Mouse (Mus musculus) left cerebral cortex, postnatal 25 days (tissue): ENCODE data around the gene Ptprm. TPM values are rescaled to one million over a fixed set of nuclear protein-coding genes. Genes with fewer than 3 reads are reported as not detected.
A peak's percentile ranks its signal among the peaks of the same experiment; 100 is the strongest.

Source experiments
- DNase-seq, 2 experiments: peaks; one replicate each; pipeline ENCODE4 v3.0.0; 2022; ENCODE audit warnings: low spot score in 2 of 2, mixed read lengths in 1 of 2
- intact Hi-C: fragments of 180-260 bp; cut with DNase I; formaldehyde crosslinking; loops from one replicate; pipeline ENCODE4 v1.15.1; 2025
- total RNA-seq, 2 experiments: library from RNA; stranded (reverse); gene quantifications; 2 replicates each; pipeline ENCODE4 v1.2.3; 2021

The Ptprm gene
- total RNA-seq, 2 experiments from 2014 or later, result 31.6 to 37.3 TPM

DNA sequence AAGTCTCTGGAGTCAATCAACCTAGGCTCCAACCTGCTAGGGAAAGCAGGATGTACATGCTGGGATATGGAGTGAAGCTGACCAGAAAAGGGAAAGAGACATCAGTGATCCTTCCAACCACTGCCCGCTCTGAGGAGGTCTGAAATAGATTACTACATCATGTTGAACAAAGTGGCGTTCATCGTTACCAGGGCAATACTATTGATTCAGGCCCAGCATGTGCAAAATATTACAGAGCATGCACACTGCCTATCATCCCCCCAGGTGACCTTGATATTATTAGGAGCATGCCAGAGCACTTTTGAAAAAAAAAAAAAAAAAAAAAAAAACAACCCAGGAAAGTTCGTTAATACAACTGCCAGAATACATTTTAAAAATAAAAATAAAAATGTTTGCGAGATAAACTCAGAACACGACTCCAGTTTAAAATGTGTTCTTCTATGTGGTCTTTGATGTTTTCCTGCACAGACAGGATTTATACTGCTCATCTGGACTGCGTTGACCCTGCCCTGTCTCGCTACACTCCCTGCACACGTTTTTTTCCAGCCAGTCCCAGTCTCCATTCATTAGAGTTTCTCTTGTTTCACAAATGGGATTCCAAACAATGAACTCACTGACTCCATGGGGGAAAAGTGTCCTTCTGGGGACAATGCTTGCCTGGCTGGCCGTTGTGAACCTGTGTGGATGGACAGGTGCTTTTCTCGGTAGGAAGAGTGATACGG, 111.3 kb downstream of the Ptprm start:
- no peak for DNase-seq
- intact Hi-C loops, result no loop called here

- DNase-seq, result no peak
- intact Hi-C loops, result no loop called here
Measured at GRCm38 (mm10) chr17:67241951-67242773, 112.1 kb downstream of the Ptprm start.

- no peak for DNase-seq
- intact Hi-C loops, result no loop called here
Measured at GRCm38 (mm10) chr17:67238866-67239265, 115.4 kb downstream of the Ptprm start.

DNA sequence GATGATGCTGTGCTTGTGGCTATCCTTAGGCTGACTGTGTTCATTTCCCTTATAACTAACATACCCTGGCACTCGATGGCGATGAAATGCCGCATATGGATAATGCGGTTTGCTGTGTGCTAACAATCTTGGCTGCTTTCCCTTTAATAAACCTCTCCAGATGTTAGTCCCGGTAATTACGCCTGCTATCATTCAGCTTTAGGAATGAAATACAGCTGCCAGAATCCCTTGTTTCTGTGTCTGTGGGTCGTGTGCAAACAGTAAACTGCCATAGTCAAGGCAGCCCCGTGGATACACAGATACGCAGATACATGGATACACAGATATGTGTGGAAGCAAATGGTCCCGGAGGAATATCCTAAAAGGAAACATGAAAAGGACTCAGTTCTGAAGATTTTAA, 116.8 kb downstream of the Ptprm start:
- intact Hi-C loops, result no loop called here
- no peak for DNase-seq

DNA sequence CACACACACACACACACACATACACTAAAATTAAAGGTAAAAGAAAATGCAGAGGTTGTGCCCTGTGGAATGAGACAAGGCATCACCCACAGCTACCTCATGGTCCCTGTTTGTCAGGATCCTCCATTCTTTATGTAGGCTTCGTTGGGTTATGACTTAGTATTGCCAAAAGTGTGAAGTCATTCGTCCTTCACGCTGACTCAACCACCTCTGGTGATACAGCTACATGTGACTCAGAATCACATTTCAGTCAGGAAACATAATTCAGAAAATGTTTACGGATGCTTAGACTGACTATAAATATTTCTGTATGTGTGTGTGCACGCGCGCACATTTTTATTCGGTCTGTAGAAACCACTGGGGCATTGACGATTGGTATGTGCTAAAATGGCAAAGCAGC, 121.2 kb downstream of the Ptprm start:
- DNase-seq, result no peak
- intact Hi-C loops, result no loop called here

DNA sequence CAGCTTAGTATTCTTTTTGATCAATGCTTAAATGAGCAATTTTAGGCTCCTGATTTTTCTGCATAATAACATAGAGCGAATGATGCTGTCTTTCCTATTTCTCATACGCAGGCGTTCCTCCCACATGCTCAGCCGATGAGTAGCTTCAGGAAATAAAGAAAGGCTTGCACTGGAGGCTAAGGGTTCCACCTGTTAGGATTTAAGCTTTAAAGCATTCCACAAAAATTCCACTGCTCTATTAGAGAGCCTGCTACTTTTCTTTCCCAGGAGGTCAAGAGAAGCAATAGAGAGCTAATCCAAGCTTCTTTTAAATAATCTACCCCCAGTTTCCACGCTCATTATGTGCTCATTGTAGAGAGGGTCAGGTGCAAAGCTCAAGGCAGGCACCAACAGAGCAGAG, 127.3 kb downstream of the Ptprm start:
- intact Hi-C loops, result no loop called here
- DNase-seq, result peak; percentile 16 to 20

DNA sequence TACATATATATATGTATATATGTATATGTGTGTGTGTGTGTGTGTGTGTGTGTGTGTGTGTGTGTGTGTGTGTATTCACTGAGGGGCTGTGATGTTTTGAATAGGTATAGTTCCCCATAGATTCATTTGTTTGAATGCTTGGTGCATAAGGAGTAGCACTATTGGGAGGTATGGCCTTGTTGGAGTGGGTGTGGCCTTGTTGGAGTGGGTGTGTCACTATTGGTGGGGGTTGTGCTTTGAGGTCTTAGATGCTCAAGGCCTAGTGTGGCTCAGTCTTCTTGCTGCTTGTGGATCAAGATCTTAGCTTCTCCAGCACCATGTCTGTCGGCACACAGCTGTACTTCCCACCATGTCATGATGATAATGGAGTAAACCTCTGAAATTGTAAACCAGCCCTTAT, 138.9 kb downstream of the Ptprm start:
- intact Hi-C loops, result no loop called here
- DNase-seq, result no peak

DNA sequence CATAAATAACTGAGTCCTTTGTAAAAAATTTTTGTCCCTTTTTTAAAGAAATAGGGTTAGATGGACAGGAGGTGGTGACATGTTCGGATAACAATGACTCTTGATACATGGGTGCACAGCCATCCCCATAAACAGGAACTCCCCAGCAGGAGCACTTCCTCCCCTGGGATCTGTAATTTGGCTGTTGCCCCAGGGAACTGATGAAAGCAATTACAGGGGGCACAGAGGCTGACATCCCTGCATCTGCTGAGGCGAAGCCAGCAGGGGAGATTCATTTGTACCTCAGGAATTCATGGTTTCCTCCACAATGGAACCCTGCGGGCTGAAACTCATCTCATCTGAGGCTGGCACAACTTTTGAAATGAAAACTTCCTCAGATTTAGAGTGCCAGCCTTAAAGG, 140.5 kb downstream of the Ptprm start:
- no peak for DNase-seq
- intact Hi-C loops, result no loop called here

GRCm38 (mm10) chr17:67209676-67210344, 144.4 kb downstream of the Ptprm start:
- no peak for DNase-seq
- intact Hi-C loops, result no loop called here

GRCm38 (mm10) chr17:67208600-67208999, 145.7 kb downstream of the Ptprm start:
- intact Hi-C loops, result no loop called here
- DNase-seq, result no peak

DNA sequence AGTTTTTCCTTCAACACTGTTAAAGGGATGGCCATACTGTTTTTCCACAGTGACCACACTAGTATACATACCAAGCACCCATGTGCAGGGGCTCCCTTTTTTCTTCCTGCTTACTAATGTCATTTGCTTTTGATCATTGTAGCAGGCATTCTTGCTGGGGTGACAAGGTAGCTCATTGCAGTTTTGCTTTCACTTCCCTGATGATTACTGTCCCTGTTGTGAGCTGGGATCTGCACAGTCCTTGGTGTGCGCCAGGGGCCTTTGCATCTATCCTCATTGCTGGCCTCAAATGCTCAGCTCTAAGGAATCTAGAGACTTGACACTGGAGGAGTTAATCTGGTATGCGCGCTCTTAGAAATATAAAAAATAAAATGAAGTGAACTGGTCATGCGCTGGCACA, 147.3 kb downstream of the Ptprm start:
- no peak for DNase-seq
- intact Hi-C loops, result no loop called here

DNA sequence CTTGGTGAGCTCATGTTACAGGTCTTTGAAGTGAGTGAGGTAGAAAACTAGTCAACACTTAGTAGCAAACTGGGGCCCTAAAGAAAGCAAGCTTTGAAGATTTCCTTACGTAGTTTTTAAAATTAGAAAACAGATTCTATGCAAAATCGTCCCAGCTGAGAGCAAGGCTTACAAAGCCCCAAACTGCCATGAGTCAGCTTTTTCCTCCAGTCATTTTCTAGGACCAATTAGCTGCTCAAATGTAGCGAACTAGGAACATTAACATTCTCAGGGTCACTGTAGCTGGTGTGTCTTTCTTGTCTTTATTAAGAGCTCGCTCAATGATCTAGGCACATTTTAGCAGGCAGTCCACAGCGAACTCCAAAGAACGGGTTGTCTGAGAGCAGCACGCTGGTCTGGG, 153.1 kb downstream of the Ptprm start:
- intact Hi-C loops, result no loop called here
- DNase-seq, result peak in 1 of 2 experiments; percentile 19

DNA sequence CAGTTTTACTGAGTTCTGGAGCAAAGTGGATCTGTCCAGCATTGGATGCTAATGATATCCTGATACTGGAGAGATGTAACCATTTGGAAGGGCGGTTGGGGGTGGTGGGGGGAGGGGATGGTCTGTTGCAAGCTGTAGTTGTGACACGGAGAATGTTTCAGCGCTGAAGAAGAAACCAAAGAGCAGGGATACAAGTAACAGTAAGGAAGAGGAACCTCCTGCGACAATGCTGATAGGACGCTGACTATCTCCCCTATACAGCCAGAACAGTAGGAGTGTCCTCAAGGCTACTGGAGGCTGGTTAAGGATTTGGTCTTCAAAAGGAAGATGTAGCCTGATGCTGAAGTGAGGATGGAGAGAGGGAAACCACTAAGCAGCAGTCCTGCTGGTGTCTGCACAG, 160.5 kb downstream of the Ptprm start:
- intact Hi-C loops, result no loop called here
- no peak for DNase-seq

- intact Hi-C loops, result no loop called here
- DNase-seq, result no peak
Measured at GRCm38 (mm10) chr17:67188514-67188913, 165.7 kb downstream of the Ptprm start.

- DNase-seq, result no peak
- intact Hi-C loops, result no loop called here
Measured at GRCm38 (mm10) chr17:67186879-67187278, 167.4 kb downstream of the Ptprm start.

DNA sequence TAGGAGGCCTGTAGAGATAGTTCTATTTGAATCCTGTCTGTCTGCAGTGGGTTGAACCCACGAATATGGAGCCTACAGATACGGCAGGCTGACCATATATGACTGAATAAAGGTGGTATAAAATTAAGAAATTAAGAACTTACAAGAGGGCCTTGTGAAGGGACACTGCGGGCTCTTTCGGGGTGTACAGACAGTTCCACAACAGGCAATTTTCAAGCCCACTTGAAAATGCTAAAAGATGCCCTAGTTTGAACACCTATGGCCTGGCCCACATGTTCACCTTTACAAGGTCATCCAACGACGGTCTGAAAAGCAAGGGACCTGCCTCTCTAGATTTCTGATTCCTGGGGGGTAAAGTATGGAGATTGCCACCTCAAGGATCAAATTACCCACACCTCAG, 168.3 kb downstream of the Ptprm start:
- intact Hi-C loops, result no loop called here
- no peak for DNase-seq

- DNase-seq, result no peak
- intact Hi-C loops, result loop anchor here (10.0 kb wide), 3 partner anchors 405 to 595 kb away; no protein-coding TSS in a partner anchor
Measured at GRCm38 (mm10) chr17:67179446-67179845, 174.8 kb downstream of the Ptprm start.

DNA sequence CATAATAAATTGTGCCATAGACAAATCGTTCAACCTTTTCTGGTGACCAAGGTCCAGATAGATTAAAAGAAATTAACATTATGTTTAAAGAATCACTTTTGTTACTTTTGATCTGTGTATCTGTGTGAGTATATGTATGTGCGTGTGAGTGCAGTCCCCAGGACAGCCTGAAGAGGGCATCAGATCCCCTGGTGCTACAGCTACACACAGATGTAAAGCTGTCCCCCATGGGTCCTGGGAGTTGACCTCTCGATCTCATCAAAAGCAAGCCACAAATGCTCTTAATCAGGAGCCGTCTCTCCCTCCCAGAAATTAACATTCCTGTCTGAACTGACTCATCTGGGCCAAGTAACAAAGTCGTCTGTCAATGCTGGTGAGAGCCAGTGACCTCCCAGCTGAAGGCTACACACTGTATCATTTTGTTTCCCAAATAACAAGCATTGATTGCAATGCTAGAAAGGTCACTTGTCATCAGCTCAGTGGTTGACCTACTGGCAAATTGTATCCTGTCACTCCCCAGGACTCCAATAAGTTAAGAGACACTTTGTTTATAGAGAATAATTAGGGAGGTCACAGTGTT, 175.5 kb downstream of the Ptprm start:
- intact Hi-C loops, result loop anchor here (10.0 kb wide), 3 partner anchors 406 to 594 kb away; no protein-coding TSS in a partner anchor
- DNase-seq, result no peak

DNA sequence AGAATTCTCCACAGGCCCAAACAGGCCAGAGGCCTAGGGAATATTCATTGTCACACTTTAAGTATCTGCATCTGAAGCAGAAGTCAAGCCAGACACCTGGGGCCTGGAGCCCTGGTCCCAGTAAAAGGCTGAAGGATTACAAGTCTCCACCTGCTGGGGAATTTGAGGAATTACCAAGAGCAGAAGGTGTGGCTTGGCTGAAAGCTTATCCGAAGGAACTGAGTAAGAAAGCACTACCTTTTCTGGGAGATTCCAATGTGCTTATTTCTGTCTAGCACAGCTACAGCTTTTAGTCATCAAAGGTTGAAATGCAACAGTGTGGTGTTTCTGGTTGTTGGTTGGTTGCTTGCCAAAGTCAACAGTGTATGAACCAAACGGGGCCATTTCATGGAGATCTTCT, 178.4 kb downstream of the Ptprm start:
- intact Hi-C loops, result loop anchor here (2.0 to 10.0 kb wide), 4 partner anchors 409 to 591 kb away; no protein-coding TSS in a partner anchor

DNA sequence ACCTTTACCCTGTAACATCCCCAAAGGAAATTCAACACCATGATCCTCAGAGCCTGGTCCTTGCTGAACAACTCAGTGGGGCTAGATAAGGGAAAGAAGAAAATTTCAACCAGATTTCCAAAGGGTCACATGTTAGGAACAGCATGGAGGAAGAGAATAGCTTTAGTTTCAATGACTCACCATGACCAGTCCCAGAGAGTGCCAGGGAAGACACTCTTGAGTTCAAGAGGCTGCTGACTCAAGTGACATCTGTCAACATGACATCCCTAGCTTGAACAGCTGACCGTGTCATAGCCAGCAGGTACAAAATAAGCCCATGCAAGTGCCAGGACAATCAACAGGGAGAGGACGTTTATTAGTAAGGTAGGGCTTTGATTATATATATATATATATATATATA, 182.9 kb downstream of the Ptprm start:
- no peak for DNase-seq
- intact Hi-C loops, result loop anchor here (10.0 kb wide), 3 partner anchors 413 to 587 kb away; no protein-coding TSS in a partner anchor

More for the DNA sequence above, 178.4 kb downstream of the Ptprm start:
- peak; percentile 42 to 51 for DNase-seq
